Mouse (Mus musculus) CD4-positive helper T cell, adult 2 months (primary cell): ENCODE data around the gene Csf1.

ENCODE experiments used
- DNase-seq: peaks from one replicate; pipeline ENCODE4 v3.0.0-alpha.2; 2012; ENCODE audit warnings: low read depth, missing footprints, low spot score

The Csf1 gene

GRCm38 (mm10) chr3:107783315-107783714 is 23.0 kb upstream of the Csf1 start:
- peak; percentile 29 for DNase-seq

DNA sequence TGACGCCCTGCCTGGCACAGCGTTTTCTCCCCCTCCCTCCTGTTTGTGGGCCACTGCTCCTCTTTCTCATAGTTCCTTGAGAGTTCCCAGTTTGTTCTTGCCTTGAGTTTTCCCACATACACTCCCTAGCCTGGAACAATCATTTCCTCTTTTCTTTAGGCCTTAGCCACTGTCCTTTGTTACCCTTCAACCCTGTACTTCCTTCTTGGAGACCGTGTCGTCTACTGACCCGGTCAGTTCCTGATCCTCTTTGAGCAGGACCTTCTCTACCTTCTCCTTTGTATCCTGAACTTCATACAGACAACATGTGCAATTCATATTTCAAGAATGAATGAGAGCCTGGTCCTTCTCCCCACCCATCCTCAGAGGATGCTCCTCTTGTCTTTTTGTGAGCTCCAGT is 21.0 kb upstream of the Csf1 start:
- DNase-seq, result no peak

- DNase-seq, result no peak
Observed at GRCm38 (mm10) chr3:107778016-107778415, 17.7 kb upstream of the Csf1 start.

DNA sequence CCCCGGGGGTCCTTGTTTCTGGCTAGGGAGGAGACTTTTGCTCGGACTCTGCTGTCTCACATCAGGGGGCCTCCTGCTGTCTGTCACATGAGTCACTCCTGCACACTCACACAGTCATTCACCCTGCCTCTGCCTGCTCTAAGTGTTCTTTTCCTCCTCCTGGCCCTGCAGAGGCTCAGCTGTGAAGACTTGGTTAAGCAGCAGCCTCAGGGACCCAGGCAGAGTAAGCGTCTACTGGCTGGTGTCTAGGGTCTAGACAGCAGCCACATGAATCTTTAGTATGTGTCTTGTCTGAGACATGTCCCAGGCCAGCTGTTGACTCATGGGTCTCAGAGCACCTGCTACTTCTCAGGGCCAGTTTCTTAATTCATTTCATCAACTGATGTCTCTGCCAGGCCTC is 16.0 kb upstream of the Csf1 start:
- no peak for DNase-seq

DNA sequence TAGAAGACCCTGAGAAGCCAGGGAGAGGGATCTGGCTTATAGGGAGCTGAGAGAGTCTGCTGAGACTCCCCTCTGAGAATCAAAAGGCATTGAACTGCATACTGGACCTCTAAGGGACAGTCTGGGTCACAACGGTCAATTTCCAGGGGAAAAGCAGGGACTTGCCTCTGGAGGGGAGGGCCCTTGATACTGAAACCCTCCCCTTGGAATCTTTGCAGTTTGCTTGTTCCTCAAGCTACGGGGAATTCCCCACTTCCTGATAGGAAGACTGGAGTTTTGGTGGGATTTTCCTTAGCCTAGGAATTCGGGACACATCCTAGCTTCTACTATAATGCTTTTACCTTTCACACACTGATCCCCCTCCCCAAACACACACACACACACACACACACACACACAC is 15.5 kb upstream of the Csf1 start:
- no peak for DNase-seq

GRCm38 (mm10) chr3:107775056-107775455 is 14.8 kb upstream of the Csf1 start:
- no peak for DNase-seq

DNA sequence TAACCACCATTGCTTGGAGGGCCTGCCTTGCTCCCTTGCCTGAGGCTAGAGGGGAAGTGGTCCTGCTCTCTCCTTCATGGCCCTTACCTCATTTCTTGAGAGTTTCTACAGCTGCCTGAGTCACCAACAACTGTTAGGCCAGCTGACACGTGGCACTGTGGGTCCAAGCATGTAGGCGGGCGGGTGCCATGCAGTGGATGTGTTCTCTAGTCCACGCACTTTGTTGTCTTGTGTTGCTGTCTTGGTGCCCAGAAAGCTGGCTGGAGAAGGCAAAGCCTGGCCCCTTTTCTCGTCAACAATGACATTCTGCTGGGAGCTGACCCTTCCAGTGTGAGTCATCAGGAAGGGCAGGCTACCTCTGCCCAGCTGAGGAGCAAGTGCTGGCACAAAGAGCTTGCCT is 12.6 kb upstream of the Csf1 start:
- DNase-seq, result no peak

DNA sequence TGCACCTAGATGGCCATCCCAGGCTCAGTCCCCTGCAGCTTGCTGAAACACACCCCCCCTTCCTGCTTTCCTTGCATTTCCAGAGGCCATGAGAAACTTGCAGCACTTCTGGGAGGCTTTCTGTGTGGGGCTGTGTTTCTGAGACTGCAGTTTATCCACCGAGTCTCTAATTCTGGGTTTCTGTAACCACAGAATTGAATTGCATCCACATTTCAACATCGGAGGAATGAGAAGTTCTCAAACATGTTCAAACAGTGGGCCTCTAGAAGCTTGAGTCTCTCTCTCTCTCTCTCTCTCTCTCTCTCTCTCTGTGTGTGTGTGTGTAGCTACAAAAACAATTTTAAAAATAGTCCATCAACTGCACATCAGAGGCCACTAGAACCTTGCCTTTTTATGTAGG is 9.4 kb upstream of the Csf1 start:
- no peak for DNase-seq

- DNase-seq, result no peak
Observed at GRCm38 (mm10) chr3:107768104-107768989, 8.1 kb upstream of the Csf1 start.

GRCm38 (mm10) chr3:107766804-107767203 is 6.5 kb upstream of the Csf1 start:
- no peak for DNase-seq

DNA sequence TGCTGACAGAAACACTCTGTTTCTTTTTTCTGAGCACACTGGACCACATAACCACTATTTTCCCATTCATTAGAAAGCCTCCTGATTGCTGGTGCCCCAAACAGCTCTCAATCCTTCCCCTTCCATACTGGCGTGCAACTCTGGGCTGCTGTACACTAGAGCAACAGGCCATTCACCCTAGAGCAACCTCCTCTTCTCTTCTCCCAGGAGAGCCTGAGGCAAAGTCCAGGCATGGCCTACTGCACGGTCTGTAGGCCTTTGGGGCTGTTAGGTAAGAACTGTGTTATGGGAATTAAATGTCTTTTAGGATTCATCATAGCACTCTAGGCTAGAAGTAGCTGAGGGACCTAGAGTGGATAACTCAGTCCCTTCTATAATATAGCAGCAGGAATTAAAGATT is 5.7 kb upstream of the Csf1 start:
- DNase-seq, result no peak

- no peak for DNase-seq
Observed at GRCm38 (mm10) chr3:107763552-107763951, 3.3 kb upstream of the Csf1 start.

DNA sequence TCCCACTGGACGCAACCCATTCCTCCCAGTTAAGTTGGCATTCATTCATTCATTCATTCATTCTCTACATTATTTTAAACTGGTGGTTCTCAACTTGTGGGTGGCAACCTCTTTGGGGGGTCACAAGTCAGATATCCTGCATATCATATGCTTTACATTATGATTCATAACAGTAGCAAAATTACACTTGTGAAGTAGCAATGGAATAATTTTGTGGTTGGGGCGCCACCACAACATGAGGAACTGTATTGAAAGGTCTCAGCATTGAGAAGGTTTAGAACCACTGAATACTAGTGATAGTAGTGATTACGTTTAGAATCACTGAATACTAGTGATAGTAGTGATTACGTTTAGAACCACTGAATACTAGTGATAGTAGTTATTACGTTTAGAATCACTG is 1.2 kb upstream of the Csf1 start:
- peak; percentile 66 for DNase-seq

DNA sequence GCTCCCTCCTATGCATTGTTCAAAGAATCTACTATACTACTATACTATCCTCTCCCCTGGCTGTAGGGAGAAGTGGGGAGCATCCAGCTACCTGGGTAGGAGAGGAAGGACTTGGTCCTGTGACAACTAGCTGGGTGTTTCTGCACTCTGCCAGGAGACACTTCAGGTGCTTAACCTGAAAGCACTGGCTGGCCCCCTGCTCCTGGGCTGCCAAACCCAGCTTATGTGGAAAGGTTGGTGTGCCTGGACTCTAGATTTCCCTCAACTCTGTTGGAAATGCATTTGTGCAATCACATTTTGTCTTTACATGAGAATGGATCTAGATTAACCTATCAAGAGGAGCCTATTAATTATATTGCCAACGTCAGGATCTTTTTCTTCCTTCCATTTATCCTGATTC is 502 bp upstream of the Csf1 start:
- DNase-seq, result no peak

DNA sequence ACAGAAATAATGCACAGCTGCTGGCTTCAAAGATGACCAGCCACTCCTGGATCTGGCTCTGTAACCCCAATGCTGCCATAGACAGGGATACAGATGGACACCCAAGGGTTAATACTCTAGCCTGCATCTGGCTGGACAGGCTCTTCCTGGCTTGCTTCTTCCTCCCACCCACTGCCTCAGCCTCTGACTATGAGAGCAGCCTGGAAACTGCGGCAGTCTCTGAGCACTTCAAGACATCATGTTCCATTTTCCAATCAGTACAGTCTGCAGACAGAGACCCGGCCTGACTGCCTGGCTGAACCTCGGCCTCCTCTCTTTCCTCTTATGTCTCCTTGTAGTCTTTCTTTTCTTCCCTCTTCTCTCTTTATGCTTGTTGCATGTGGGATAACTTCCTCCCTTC is 1.6 kb downstream of the Csf1 start:
- no peak for DNase-seq

GRCm38 (mm10) chr3:107758176-107758575 is 2.1 kb downstream of the Csf1 start:
- DNase-seq, result no peak

DNA sequence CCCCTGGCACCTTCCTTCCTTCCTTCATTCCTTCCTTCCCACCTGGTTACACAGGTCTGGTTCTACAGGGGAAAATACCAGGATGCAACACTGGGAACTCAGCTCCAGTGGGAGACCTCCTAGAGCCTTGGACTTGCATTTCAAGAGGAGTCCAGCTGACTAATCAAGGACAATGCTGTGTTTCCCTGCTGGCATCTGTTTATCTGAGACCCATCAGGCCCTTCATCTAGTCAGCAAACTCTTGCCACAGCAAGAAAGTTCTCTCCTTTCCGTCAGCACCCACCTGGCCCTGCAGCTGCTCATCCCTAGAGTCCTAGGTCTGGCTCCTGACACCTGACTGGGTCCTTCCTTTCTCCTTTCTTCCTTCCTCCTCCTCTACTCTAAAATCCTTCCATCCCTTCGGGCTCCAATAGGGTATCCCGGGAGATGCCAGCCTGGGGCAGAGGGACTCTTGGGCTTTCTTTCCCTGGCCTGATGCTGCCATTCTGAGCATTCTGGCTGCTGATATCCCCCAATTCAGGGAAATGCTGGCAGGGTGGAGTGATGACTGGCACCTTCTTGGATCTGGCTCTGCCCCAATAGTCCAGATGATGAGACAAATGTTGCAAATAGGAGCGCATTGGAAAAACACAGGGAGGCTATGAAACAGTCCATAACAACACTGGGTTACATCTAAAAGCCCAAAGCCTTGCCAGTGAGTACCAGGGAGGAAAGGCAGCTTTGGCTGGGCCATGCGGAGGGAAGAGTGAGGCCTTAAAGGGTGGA is 2.7 kb downstream of the Csf1 start:
- DNase-seq, result no peak

DNA sequence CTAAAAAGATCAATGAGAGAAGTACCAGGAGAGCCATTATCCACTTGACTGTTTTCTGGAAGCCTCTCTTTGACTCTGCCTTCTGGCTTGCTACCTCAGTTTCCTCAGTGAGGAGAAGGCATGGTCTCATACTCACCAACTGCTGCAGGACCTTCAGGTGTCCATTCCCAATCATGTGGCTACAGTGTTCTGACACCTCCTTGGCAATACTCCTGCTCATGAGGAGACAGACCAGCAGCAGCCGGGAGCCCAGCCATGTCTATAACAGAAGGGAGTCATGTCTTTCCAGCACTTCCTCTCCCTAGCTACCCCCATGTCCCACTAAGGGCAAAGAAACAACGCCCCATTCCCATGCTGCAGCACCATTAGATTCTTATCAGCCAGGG is 3.8 kb downstream of the Csf1 start:
- no peak for DNase-seq

- DNase-seq, result no peak
Observed at GRCm38 (mm10) chr3:107755702-107756480, 4.4 kb downstream of the Csf1 start.

DNA sequence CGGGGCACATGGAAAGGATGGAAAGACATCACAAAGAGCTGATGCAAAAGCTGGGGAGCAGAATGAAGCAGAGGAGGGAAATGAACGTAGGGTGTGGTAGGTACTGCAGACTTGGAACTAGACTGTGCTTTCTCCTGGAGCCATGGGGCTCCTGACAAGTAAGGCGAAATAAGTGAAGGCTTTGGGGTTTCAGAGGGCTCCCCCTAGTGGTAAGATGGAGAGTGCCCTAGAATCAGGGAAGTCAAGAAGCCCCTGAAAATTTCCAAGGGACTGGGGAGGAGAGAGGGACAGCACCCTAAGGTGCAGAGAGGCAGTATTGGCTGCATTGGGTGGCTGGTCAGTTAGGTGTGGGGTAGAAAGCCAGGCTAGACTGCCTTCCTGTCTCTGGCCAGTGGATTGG is 5.6 kb downstream of the Csf1 start:
- peak; percentile 54 for DNase-seq

DNA sequence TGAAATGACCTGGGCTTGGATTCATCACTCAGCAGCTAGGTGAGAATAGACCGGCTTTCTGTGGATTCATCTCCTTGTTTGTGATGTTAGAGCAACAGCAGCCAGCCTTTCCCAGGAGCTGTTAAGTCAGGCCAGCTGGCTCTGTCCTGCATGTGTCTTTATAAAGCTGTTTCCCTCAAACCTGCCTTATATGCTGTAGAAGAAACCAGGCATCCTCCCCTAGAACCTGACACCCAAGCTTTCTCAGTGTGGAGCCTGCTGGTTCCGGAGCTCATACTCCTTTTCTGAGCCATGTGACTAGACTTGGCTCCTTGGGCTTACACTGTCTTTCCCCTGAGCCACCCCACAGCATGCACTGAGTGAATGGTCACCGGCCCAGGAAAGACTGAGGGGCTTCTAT is 8.7 kb downstream of the Csf1 start:
- no peak for DNase-seq
